Mouse (Mus musculus) left cerebral cortex, postnatal 10 days (tissue): ENCODE measurements around the gene Pln. TPM values are rescaled to one million over a fixed set of nuclear protein-coding genes. Genes with fewer than 3 reads are reported as not detected.

ENCODE experiments used
- DNase-seq, 2 experiments: peaks; one replicate each; pipeline ENCODE4 v3.0.0; 2021 to 2022; ENCODE audit warnings: low spot score in 2 of 2, mixed read lengths in 1 of 2; ENCODE audit errors: extremely low spot score in 1 of 2
- intact Hi-C: fragments of 180-260 bp; cut with DNase I; formaldehyde crosslinking; loops from one replicate; pipeline ENCODE4 v1.15.1; 2025
- total RNA-seq, 2 experiments: library from RNA; stranded (reverse); gene quantifications; 2 replicates each; pipeline ENCODE4 v1.2.3; 2021

The Pln gene
- total RNA-seq, 2 experiments from 2014 or later, result 1.1 to 3.1 TPM

- DNase-seq, result peak; percentile 30 to 76
- intact Hi-C loops, result loop anchor here (2.0 to 10.0 kb wide), 4 partner anchors 161 to 931 kb away; partner anchors contain the start of genes Asf1a and Nus1
These were observed 10.6 kb downstream of the Pln start for GRCm38 (mm10) chr10:53347787-53348755.

GRCm38 (mm10) chr10:53349254-53349653, 11.8 kb downstream of the Pln start:
- intact Hi-C loops, result loop anchor here (5.0 to 10.0 kb wide), 2 partner anchors 246 to 932 kb away; partner anchors contain the start of genes Asf1a and Nus1
- DNase-seq, result no peak

DNA sequence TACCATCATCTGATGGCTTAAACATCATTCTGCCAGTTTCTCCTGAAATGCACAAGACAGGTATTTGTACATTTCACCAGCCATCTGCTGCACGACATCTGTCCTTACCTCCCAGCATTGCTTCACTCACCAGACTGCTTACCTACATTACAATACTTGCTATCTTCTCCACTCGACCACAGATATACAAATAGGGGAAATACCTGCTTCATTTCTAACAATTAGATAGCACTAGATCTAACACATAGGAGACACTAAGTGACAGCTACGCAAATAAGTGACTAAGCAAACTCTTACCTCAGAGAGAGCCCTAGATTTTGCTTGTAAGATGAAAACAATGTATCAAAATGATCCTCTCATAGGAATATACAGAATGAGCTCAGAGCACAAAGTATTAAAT, 16.2 kb downstream of the Pln start:
- intact Hi-C loops, result no loop called here
- DNase-seq, result no peak

GRCm38 (mm10) chr10:53359016-53359415, 21.5 kb downstream of the Pln start:
- intact Hi-C loops, result no loop called here
- no peak for DNase-seq

DNA sequence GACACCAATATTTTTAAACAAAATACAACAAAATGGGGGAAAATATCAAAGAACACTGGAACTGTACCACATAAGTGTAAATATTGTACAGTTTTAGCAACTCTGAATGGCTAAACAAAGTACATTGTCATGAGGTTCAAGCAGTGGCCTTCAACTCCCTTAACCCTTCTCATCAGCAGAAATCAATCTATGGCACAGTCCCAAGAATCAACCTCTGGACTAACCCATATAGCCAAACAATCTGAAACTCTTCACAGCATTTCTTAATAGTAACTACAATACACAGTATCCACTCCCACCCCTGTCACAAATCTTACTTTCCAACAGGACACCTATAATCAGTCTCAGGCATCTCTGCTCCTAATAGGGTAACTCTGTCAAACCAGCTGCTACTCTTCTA, 26.8 kb downstream of the Pln start:
- intact Hi-C loops, result no loop called here
- no peak for DNase-seq

DNA sequence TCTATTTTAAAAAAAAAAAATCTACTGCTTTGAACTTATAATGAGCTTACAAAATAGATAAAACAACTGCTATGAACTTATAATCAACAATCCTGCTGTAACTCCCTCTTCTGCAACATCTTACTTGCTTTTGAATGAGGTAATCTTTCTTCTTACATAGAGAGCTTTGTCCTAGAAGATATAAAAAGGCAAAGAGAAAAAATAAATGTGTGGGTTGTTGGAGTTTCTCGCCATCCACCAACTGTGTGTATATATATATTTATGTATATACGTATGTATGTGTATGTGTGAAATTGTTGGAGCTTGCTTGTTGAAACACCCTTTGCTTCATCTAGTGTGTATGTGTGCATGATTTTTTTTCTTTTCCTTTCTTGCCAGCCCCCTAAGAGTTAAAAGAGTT, 29.8 kb downstream of the Pln start:
- no peak for DNase-seq
- intact Hi-C loops, result no loop called here

GRCm38 (mm10) chr10:53373885-53374578, 36.6 kb downstream of the Pln start:
- intact Hi-C loops, result loop anchor here (10.0 kb wide), 1 partner anchor 131 kb away; no protein-coding TSS in a partner anchor
- no peak for DNase-seq

DNA sequence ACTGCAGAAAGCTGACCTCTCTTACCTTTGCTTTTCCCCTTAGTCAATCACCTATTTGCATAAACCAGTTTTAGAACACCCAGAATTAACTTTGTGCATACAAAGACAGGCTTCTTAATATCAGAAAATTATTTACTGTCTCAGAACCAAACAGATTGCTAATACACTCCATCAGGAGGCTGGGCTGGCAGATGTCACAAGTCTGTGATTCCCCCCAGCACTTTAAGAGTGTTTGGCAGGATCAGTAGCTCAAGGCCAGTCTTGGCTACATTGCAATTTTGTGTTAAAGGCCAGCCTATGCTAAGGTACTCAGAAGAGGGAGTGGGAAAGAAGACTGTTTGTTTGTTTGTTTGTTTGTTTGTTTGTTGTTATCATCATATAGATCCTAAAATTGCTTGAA, 39.6 kb downstream of the Pln start:
- no peak for DNase-seq
- intact Hi-C loops, result loop anchor here (10.0 kb wide), 1 partner anchor 128 kb away; no protein-coding TSS in a partner anchor

- intact Hi-C loops, result loop anchor here (10.0 kb wide), 1 partner anchor 127 kb away; no protein-coding TSS in a partner anchor
- no peak for DNase-seq
These were observed 40.8 kb downstream of the Pln start for GRCm38 (mm10) chr10:53378296-53378695.

DNA sequence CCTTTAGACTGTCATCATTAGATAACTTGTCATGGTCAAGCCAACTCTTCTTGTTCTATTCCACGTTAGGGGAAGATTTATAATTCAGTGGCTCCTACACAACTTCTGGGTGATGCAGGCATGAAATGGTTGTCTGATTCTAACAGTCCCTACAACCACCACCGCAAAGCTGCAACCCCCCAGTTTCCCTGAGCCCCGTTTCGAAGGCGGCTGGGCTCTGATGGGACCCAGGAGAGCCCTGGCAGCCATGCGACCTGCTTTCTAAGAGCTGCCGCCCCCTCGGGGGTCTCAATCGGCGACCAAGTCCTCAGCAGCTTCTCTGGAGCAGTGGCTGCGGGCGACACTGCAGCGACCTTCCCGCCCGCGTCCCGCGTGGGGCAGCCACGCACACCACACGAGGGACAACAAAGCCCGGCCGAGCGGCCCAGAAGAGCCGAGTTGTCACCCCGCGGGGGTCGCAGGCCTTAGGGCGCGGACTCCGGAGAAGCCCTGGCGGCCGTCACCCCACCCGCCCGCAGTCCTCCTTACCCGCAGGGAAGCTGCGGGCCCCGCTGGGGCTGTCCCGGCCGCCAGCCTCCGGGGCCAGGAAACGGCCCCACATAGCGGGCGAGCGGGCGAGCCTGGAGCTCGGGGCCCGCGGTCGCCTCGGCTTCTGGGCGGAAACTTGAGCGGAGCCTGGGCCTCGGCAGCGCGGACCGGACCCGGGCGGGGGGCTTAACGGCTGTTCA, 41.7 kb downstream of the Pln start:
- intact Hi-C loops, result loop anchor here (10.0 kb wide), 1 partner anchor 126 kb away; no protein-coding TSS in a partner anchor
- DNase-seq, result peak in 1 of 2 experiments; percentile 13

DNA sequence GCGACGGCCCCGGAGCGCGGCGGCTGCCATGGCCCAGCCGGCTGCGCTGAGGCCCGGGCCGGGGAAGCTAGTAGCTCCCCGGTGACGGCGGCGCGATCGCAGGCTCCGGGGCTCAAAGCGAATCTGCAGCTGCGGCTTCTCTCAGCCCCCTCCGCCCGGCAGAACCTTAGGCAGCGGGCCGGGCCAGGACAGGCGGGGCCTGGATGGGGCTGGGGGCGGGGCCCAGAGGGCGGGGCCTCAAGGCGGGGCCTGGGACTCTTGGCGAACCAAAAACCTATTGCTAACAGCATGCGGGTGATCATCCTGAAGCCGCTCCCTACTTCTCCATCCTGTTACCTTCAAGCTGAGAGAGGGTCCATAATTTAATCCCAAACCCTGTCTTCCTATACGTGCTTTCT, 42.2 kb downstream of the Pln start, which contains the start of gene Cep85l:
Gene Cep85l, minus strand, starts transcription at position 239 of the 398 bp plus-strand sequence.
- intact Hi-C loops, result loop anchor here (10.0 kb wide), 1 partner anchor 125 kb away; no protein-coding TSS in a partner anchor
- DNase-seq, result peak; percentile 85 to 94

- intact Hi-C loops, result no loop called here
- no peak for DNase-seq
These were observed 45.4 kb downstream of the Pln start for GRCm38 (mm10) chr10:53382696-53383365.

DNA sequence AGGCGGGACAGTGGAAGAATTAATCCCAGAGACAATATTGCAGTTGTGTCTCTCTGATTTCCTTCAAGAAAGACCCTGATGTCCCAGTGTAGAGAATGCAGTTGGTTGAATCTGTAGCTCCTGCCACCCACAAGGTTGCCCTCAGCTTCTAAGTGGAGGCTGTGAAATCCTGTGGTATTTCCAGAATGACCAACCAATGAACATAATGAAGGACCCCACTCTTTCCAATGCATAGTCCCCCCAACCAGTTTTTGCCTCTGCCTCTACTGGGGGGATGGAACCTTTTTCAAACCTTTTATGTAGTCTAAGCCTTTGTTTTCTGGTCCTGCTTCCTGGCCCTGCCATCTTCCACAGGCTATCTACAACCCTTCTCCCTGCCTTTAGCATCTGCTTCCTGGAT, 47.4 kb downstream of the Pln start:
- intact Hi-C loops, result no loop called here
- DNase-seq, result no peak

DNA sequence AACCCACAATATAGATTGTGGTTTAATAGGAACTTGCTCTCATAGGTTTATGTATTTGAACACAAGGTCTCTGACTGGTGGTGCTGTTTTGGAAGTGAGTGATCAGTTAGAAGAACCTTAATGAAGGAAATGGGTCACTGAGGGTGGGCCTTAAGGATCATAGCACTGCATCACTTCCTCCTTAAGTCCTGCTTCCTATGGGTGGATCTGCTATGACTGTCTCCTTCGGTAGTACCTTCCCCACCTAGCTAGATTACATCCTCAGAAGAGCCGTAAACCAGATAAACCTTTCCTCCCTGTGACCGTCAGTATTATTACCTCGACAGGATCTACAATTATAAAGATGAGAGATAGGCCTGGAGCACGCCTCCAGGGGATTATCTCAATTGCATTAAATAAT, 48.0 kb downstream of the Pln start:
- no peak for DNase-seq

DNA sequence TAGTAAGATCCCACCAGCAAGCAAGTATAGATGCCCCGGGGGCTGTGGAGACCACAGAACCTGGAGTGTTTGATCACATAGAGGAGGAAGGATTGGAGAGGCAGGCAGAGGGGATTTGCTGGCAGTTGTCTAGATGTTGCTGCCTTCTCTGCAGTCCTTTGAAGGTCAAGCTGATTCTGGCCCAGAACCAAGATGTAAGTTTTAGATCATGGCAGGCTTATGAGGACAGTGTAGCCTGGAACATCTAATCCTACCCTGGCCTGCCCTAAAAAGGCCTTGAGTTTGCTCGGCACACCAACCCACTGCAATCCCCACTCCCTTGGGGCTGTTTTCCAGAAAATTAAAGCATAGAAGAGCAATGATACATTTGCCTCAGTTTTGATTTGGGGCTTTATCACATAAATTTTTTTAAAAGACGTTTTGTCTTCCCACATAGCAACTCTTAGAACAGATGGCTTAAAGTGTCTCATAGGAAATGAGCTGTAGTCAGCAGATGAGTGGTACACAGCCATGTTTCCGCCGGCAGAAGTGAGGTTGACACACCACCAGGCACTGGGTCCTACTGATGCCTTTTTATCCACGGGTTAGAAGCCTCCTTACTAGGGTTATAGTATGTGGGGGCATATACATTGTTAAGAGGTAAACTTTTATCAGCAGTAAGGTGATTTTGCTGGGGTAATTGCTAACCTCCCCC, 50.9 kb downstream of the Pln start:
- intact Hi-C loops, result no loop called here

More for the DNA sequence above, 48.0 kb downstream of the Pln start:
- intact Hi-C loops, result no loop called here

GRCm38 (mm10) chr10:53394923-53395629, 57.6 kb downstream of the Pln start:
- DNase-seq, result no peak
- intact Hi-C loops, result no loop called here

More for the DNA sequence above, 50.9 kb downstream of the Pln start:
- DNase-seq, result no peak
